Mouse (Mus musculus) olfactory bulb, adult 2 months (tissue): ENCODE results near the gene Btbd19.

ENCODE experiments used
- CTCF ChIP-seq: fragments of 200-500 bp; IDR thresholded peaks from 2 replicates; pipeline ENCODE4 v1.5.1; 2012; ENCODE audit warnings: low read depth, mild to moderate bottlenecking, low read length, moderate library complexity; ENCODE audit not compliant: insufficient read depth
- POLR2A ChIP-seq: fragments of 200-500 bp; IDR thresholded peaks from 2 replicates; pipeline ENCODE4 v1.6.1; 2012; ENCODE audit warnings: mild to moderate bottlenecking, low read depth, low read length, moderate library complexity; ENCODE audit not compliant: insufficient read depth

- peak; percentile 50; the same call in 1 of the 2 replicates for TF ChIP-seq POLR2A
- TF ChIP-seq CTCF, result no peak
These were observed 8.5 kb upstream of the Btbd19 start, which contains the start of gene Plk3 for GRCm38 (mm10) chr4:117133817-117134600.
